Mouse (Mus musculus): Measurements from ENCODE around the gene Nav2.

GRCm38 (mm10) chr7:48902454-48902853 is 6.1 kb upstream of the Nav2 start:
- no peak for TF ChIP-seq MAX (IDR thresholded peaks at IDR 0.05; ENCODE audit: low read depth)
- no peak for TF ChIP-seq TCF12 (IDR thresholded peaks at IDR 0.05; ENCODE audit: insufficient read depth, poor library complexity, severe bottlenecking)
- no peak for TF ChIP-seq POLR2A (IDR thresholded peaks at IDR 0.05; ENCODE audit: insufficient read length, low read depth)
